Mouse (Mus musculus): ENCODE results near the gene Snap29. TPM values are rescaled to one million over a fixed set of nuclear protein-coding genes. Genes with fewer than 3 reads are reported as not detected.
A peak's percentile ranks its signal among the peaks of the same experiment; 100 is the strongest.

Gene Snap29
- polyA plus RNA-seq, 1 experiment = 7.3 TPM

DNA sequence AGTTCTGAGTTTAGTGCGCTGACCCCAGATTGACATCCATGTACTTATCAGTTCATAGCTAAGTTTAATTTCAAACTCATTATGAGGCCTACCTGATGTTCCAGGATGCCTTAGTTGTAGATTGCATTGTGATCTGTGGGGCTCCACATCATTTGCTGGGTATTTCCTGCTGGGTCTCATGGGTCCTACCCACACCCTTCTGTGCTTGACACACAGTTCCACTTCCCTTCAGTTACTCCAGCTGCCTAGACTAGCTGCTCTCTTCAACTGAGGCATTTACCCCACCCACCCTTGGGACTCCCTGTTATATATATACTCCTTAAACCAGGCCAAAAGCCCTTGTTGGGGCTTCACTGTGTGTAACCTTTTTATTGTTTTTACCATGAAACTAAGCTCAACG lies 3.3 kb downstream of the Snap29 start:
- H3K4me1 ChIP-seq (ENCODE audit: control insufficient read depth, insufficient read depth, low read length) = peaks cover 8% of the 10 kb centered on the region; the same call in 1 of the 2 replicates
- no peak for TF ChIP-seq CTCF (IDR thresholded peaks at IDR 0.05; ENCODE audit: insufficient read depth, low read length)
- no peak for TF ChIP-seq POLR2A (IDR thresholded peaks at IDR 0.05; ENCODE audit: borderline replicate concordance, extremely low read depth, low read depth, low read length)
- no peak overlapping the region for H3K4me3 ChIP-seq (replicated peaks; ENCODE audit: extremely low read depth, low read depth, low read length)
- 83% methylated on average over 2 of the region's 2 CpGs for WGBS
- DNase-seq = no peak

DNA sequence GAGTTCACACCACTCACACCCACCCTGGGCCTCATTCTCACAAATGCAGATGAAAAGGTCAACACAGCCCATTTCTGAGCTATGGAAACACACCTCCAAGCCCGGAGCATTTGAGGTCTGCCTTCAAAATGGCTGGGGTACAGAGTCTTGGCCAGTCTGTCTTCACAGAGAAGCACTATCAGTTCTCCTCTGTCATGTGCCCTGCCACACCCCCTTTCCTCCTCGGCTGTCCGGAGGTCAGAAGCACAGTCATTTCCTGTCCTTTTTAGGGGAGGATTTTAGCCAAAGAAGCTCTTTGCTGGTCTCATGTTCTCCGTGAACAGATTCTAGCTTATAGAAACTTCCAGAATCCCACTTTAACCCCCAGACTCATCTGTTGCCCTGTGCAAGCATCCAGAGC lies 4.4 kb downstream of the Snap29 start:
- DNase-seq = no peak
- TF ChIP-seq POLR2A (IDR thresholded peaks at IDR 0.05; ENCODE audit: borderline replicate concordance, extremely low read depth, low read depth, low read length) = no peak
- no peak for TF ChIP-seq CTCF (IDR thresholded peaks at IDR 0.05; ENCODE audit: insufficient read depth, low read length)
- Histone ChIP-seq H3K4me3 (replicated peaks; ENCODE audit: extremely low read depth, low read depth, low read length) (no peak overlapping the region), H3K4me1 (ENCODE audit: control insufficient read depth, insufficient read depth, low read length) (peaks cover 8% of the 10 kb centered on the region; the same call in 1 of the 2 replicates)
- WGBS = 20% methylated on average over 4 of the region's 4 CpGs

DNA sequence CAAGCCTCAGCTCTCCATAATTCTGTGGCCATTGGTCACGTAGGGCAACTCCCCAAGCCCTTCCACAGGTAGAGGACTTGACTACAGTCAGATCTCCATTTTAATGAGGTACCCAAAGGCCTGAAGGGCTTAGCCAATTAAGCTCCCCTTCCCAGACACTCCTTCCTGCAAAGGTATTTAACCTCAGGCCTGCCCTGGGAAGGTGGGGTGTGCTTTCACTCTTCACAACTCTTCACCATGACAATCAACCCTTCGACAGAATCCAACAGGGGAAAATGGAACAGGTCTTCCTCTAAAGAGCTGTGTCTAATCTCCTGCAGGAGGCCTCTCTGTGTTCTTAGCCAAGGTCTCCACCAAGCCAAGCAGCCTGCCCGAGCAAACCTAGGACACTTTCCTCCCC lies 17.2 kb downstream of the Snap29 start:
- Histone ChIP-seq H3K4me1 (ENCODE audit: control insufficient read depth, insufficient read depth, low read length) (no peaks in the 10 kb centered on the region), H3K4me3 (replicated peaks; ENCODE audit: extremely low read depth, low read depth, low read length) (no peak overlapping the region)
- 79% methylated on average over 3 of the region's 3 CpGs for WGBS
- no peak for DNase-seq
- TF ChIP-seq CTCF (IDR thresholded peaks at IDR 0.05; ENCODE audit: insufficient read depth, low read length) = no peak
- TF ChIP-seq POLR2A (IDR thresholded peaks at IDR 0.05; ENCODE audit: borderline replicate concordance, extremely low read depth, low read depth, low read length) = no peak

DNA sequence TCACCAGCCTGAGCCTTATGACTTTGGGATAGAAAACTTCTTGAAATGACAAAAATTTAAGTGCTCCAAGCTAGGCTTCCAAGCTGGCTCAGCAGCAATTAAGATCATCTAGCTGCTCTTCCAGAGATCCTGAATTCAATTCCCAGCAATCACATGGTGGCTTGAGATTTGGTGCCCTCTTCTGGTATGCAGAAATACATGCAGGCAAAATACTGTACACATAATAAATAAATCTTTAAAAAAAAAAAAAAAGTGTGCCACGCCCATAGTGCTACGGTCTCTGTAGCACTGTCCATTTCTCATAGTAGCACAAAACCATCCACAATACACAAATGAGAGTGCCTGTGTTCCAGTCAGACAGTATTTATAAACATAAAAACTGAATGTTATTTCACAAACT lies 26.8 kb downstream of the Snap29 start:
- no peak overlapping the region for H3K4me3 ChIP-seq (replicated peaks; ENCODE audit: extremely low read depth, low read depth, low read length)
- WGBS = 49% methylated on average over 2 of the region's 2 CpGs
- no peak for DNase-seq
- H3K4me1 ChIP-seq (ENCODE audit: control insufficient read depth, insufficient read depth, low read length) = no peaks in the 10 kb centered on the region
- no peak for TF ChIP-seq POLR2A (IDR thresholded peaks at IDR 0.05; ENCODE audit: borderline replicate concordance, extremely low read depth, low read depth, low read length)
- TF ChIP-seq CTCF (IDR thresholded peaks at IDR 0.05; ENCODE audit: insufficient read depth, low read length) = no peak

DNA sequence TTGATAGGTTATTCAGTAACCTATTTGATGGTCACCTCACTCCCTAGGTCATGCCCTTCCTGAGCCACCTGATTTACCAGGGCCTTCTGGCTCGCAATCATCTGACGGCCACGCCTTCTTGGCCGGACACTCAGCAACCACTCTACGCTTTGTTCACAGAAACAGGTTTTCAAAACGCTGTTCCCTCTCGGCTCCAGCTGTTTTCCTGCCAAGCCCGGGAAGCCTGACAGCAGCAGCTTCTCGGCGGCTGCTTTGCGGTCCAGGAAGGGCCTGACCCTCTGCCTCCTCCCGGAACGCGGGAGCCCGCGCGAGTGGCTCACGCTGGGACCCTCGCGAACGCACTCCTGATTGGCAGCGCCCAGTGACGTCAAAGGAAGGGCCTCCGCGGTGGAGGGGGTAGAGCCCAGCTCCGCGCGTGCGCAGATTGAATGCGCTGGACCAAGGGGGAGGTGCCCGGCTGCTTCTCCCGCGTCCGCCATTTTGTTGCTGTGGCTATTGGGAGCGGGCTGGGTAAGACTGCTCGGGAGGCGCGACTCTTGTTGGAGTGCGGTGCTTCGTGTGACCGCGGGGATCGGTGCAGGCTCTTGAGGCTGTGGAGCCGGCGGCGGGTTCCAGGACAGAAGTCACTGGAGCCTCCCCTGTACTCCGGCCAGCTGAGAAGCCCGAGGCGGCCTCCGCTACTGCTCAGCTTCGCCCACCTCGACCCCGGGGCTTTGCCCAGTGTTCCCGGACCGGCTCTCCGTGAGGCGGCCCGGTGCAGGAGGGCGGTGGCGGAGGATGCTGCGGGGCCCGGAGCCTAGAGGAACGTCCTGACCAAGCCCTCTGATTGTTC lies 46.0 kb downstream of the Snap29 start, which contains the start of gene Crkl:
TSS of gene Crkl (plus strand) at position 447 of the 832 bp plus-strand sequence.
- WGBS = under 1% methylated on average over 63 of the region's 63 CpGs
- DNase-seq = peak; percentile 97
- Histone ChIP-seq H3K4me1 (ENCODE audit: control insufficient read depth, insufficient read depth, low read length) (peaks cover 11% of the 10 kb centered on the region), H3K4me3 (replicated peaks; ENCODE audit: extremely low read depth, low read depth, low read length) (peak within 1 kb of the TSS; percentile 82)
- TF ChIP-seq CTCF (IDR thresholded peaks at IDR 0.05; ENCODE audit: insufficient read depth, low read length) (no peak), POLR2A (IDR thresholded peaks at IDR 0.05; ENCODE audit: borderline replicate concordance, extremely low read depth, low read depth, low read length) (peak; percentile 54; the same call in 1 of the 2 replicates)

DNA sequence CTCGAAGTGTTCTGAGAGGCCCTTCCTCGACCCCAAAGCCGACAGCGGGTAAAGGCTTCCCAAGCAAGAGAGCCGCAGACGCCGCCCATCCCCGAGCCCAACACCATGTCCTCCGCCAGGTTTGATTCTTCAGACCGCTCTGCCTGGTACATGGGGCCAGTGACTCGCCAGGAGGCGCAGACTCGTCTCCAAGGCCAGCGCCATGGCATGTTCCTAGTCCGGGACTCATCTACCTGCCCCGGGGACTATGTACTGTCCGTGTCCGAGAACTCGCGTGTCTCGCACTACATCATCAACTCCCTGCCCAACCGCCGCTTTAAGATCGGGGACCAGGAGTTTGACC lies 46.6 kb downstream of the Snap29 start:
- no peak for DNase-seq
- no peak for TF ChIP-seq POLR2A (IDR thresholded peaks at IDR 0.05; ENCODE audit: borderline replicate concordance, extremely low read depth, low read depth, low read length)
- TF ChIP-seq CTCF (IDR thresholded peaks at IDR 0.05; ENCODE audit: insufficient read depth, low read length) = no peak
- WGBS = under 1% methylated on average over 24 of the region's 24 CpGs

DNA sequence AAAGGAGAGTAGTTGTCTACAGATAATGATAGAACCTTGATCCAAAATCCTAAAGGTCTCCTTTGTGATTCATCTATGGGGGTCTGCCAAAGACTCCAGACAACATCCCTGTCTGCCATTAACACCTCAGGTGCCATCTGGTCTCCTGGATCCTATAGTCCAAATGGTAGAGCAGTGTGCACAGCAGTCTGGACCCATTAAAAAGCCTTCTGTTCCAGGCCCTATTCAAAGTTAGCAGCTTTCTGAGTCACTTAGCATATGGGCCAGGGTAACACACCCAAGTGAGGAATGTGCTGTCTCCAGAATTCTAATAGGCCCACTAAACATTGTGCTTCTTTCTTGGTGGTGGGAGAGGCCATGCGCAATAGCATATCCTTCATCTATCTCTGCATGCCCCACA lies 51.1 kb downstream of the Snap29 start:
- peaks cover 16% of the 10 kb centered on the region for H3K4me1 ChIP-seq (ENCODE audit: control insufficient read depth, insufficient read depth, low read length)
- H3K4me3 ChIP-seq (replicated peaks; ENCODE audit: extremely low read depth, low read depth, low read length) = no peak overlapping the region
- 94% methylated on average over 1 of the region's 1 CpGs for WGBS
- no peak for DNase-seq
- TF ChIP-seq POLR2A (IDR thresholded peaks at IDR 0.05; ENCODE audit: borderline replicate concordance, extremely low read depth, low read depth, low read length) = no peak
- TF ChIP-seq CTCF (IDR thresholded peaks at IDR 0.05; ENCODE audit: insufficient read depth, low read length) = no peak

More for the DNA sequence above, 46.6 kb downstream of the Snap29 start:
- Histone ChIP-seq H3K4me3 (replicated peaks; ENCODE audit: extremely low read depth, low read depth, low read length) (peak overlapping the region; percentile 82), H3K4me1 (ENCODE audit: control insufficient read depth, insufficient read depth, low read length) (peaks cover 11% of the 10 kb centered on the region)

DNA sequence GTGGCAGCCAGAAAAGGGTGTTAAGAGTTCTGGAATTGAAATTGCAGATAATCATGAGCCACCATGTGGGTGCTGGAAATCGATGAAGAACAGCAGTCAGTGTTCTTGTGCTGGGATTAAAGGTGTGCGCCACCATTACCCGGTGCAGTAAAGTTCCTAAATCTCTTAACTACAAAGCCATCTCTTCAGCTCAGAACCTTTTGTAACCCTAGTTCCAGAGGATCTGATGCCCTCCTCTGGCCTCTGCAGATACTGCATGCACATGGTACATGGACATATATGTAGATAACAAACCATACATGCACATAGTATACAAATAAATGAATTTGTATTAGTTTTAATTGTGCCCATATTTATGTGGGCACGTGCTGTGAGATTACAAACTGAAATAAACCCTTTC lies 54.5 kb downstream of the Snap29 start:
- 87% methylated on average over 4 of the region's 4 CpGs for WGBS
- Histone ChIP-seq H3K4me1 (ENCODE audit: control insufficient read depth, insufficient read depth, low read length) (peaks cover 11% of the 10 kb centered on the region), H3K4me3 (replicated peaks; ENCODE audit: extremely low read depth, low read depth, low read length) (no peak overlapping the region)
- DNase-seq = no peak
- TF ChIP-seq POLR2A (IDR thresholded peaks at IDR 0.05; ENCODE audit: borderline replicate concordance, extremely low read depth, low read depth, low read length) (no peak), CTCF (IDR thresholded peaks at IDR 0.05; ENCODE audit: insufficient read depth, low read length) (0 out of 2 replicates have a peak, but pooled peaks have one; percentile 13)

DNA sequence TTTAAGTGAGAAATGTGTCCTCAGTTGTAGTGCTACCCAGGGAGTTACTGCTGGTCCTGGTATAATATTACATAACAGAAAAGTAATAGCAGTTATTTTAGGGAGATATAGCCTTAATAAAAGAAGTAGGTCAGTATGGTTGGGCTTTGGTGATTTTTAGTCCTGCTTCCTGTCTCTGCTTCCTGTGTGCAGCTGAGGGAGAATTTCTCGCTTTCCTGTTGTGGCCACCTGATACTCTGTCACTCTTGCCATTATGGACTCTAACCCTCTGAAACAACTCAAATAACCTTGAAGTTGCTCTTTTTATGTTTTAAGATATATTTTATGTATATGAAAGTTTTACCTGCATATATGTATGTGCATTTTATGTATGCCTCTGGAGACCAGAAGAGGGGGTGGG lies 55.8 kb downstream of the Snap29 start:
- H3K4me1 ChIP-seq (ENCODE audit: control insufficient read depth, insufficient read depth, low read length) = peaks cover 9% of the 10 kb centered on the region
- WGBS = 47% methylated on average over 1 of the region's 1 CpGs
- TF ChIP-seq CTCF (IDR thresholded peaks at IDR 0.05; ENCODE audit: insufficient read depth, low read length) (no peak), POLR2A (IDR thresholded peaks at IDR 0.05; ENCODE audit: borderline replicate concordance, extremely low read depth, low read depth, low read length) (no peak)
- no peak for DNase-seq
- H3K4me3 ChIP-seq (replicated peaks; ENCODE audit: extremely low read depth, low read depth, low read length) = no peak overlapping the region

DNA sequence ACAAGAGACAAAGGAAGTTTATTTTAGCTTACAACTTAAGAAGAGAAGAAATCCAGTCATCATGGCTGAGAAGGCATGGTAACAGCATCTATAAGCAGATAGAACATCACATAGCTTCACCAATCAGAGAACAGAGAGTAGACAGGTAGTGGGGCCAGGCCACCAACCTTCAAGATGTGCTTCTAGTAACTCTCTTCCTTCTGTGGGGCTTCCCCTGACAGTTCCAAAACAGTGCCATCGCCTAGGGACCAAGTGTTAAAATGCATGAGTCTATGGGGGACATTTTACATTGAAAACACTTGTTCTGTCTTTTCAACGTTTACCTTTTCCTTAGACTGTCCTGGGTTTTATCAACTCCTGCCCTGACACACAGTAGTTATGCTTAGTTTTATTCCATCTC lies 57.4 kb downstream of the Snap29 start:
- DNase-seq = no peak
- Histone ChIP-seq H3K4me1 (ENCODE audit: control insufficient read depth, insufficient read depth, low read length) (peaks cover 8% of the 10 kb centered on the region), H3K4me3 (replicated peaks; ENCODE audit: extremely low read depth, low read depth, low read length) (no peak overlapping the region)
- 83% methylated on average over 2 of the region's 2 CpGs for WGBS
- no peak for TF ChIP-seq POLR2A (IDR thresholded peaks at IDR 0.05; ENCODE audit: borderline replicate concordance, extremely low read depth, low read depth, low read length)
- TF ChIP-seq CTCF (IDR thresholded peaks at IDR 0.05; ENCODE audit: insufficient read depth, low read length) = no peak

Data from lung, adult 2 months (tissue).